Mouse (Mus musculus): ENCODE data around the gene Adss.
"Not testable (repeated sequence)": the region's sequence is repeated elsewhere in the genome, so short reads cannot be mapped to it uniquely, and the experiment has no call there.

Adss gene

GRCm38 (mm10) chr1:177796193-177796939, at the start of gene Adss:
Gene Adss, minus strand, starts transcription at chr1:177796511.
- peak; percentile 99 for DNase-seq

- peak; percentile 37 to 52 for DNase-seq
These were observed 49.5 kb upstream of the Adss start for GRCm38 (mm10) chr1:177845812-177846211.

- not testable (repeated sequence) for DNase-seq
These were observed 31.5 kb upstream of the Adss start for GRCm38 (mm10) chr1:177827776-177828175.

- DNase-seq: peak; percentile 63 to 68
These were observed 10.5 kb upstream of the Adss start for GRCm38 (mm10) chr1:177806772-177807171.

GRCm38 (mm10) chr1:177803511-177803910, 7.2 kb upstream of the Adss start:
- no peak for DNase-seq

GRCm38 (mm10) chr1:177797151-177797755, 942 bp upstream of the Adss start:
- DNase-seq: no peak

GRCm38 (mm10) chr1:177795421-177796192, 704 bp downstream of the Adss start:
- DNase-seq: no peak

- DNase-seq: peak; percentile 5 to 15
These were observed 1.4 kb downstream of the Adss start for GRCm38 (mm10) chr1:177794866-177795265.

GRCm38 (mm10) chr1:177792835-177793234, 3.5 kb downstream of the Adss start:
- DNase-seq: no peak

GRCm38 (mm10) chr1:177777397-177777796, 18.9 kb downstream of the Adss start:
- no peak for DNase-seq

GRCm38 (mm10) chr1:177768931-177769330, 27.4 kb downstream of the Adss start:
- no peak for DNase-seq

- DNase-seq: no peak
These were observed 39.1 kb downstream of the Adss start for GRCm38 (mm10) chr1:177757249-177757648.

GRCm38 (mm10) chr1:177753496-177753895, 42.8 kb downstream of the Adss start:
- DNase-seq: no peak

- no peak for DNase-seq
These were observed 48.3 kb downstream of the Adss start for GRCm38 (mm10) chr1:177747869-177748540.

- DNase-seq: no peak
These were observed 51.6 kb downstream of the Adss start for GRCm38 (mm10) chr1:177744521-177745325.

GRCm38 (mm10) chr1:177742119-177742518, 54.2 kb downstream of the Adss start:
- no peak for DNase-seq

GRCm38 (mm10) chr1:177740707-177741106, 55.6 kb downstream of the Adss start:
- DNase-seq: no peak

- DNase-seq: no peak
These were observed 58.7 kb downstream of the Adss start for GRCm38 (mm10) chr1:177737505-177738105.

- DNase-seq: no peak
These were observed 64.3 kb downstream of the Adss start for GRCm38 (mm10) chr1:177731973-177732372.

- DNase-seq: no peak
These were observed 67.0 kb downstream of the Adss start, which contains the start of gene 1700016C15Rik for GRCm38 (mm10) chr1:177729043-177730024. Gene 1700016C15Rik, plus strand, starts transcription at chr1:177729814.
